Mouse (Mus musculus): ENCODE data around the gene Mab21l2. TPM values are rescaled to one million over a fixed set of nuclear protein-coding genes. Genes with fewer than 3 reads are reported as not detected.

Gene Mab21l2
- polyA plus RNA-seq, 1 experiment from 2014 or later, result 0.08 TPM

GRCm38 (mm10) chr3:86550301-86551010 is 2.0 kb upstream of the Mab21l2 start:
- Histone ChIP-seq H3K27ac (no peak overlapping the region), H3K4me3 (replicated peaks; ENCODE audit: low read depth, low read length) (no peak overlapping the region), H3K4me1 (replicated peaks; ENCODE audit: insufficient read depth, low read length) (peaks cover 7% of the 10 kb centered on the region; the same call in 1 of the 2 replicates), H3K9ac (ENCODE audit: low read depth, low read length) (no peak overlapping the region), H3K4me2 (ENCODE audit: low read length) (no peak overlapping the region), H3K9me3 (replicated peaks; ENCODE audit: low read length) (no peaks in the 10 kb centered on the region), H3K36me3 (ENCODE audit: insufficient read depth, low read length) (no peaks in the 10 kb centered on the region), H3K27me3 (ENCODE audit: insufficient read depth, low read length) (peaks cover 50% of the 10 kb centered on the region)
- WGBS, result 15% methylated on average over 22 of the region's 22 CpGs
- DNase-seq (ENCODE audit: low spot score) (peak; percentile 37), ATAC-seq (replicated peaks; ENCODE audit: low FRiP score, low read depth) (peak; percentile 25; the same call in 1 of the 2 replicates)
- peak; percentile 14; the same call in 1 of the 2 replicates for TF ChIP-seq CTCF (IDR thresholded peaks at IDR 0.05; ENCODE audit: low read depth)

- WGBS, result 11% methylated on average over 42 of the region's 42 CpGs
Measured at GRCm38 (mm10) chr3:86547251-86547791, 1.1 kb downstream of the Mab21l2 start.

GRCm38 (mm10) chr3:86546471-86547250 is 1.8 kb downstream of the Mab21l2 start:
- no peaks in the 10 kb centered on the region for H3K36me3 ChIP-seq (ENCODE audit: insufficient read depth, low read length)
- 7% methylated on average over 45 of the region's 45 CpGs for WGBS
- H3K27me3 ChIP-seq (ENCODE audit: insufficient read depth, low read length), result peaks cover 44% of the 10 kb centered on the region
- H3K4me3 ChIP-seq (replicated peaks; ENCODE audit: low read depth, low read length), result peak overlapping the region; percentile 25
- H3K9me3 ChIP-seq (replicated peaks; ENCODE audit: low read length), result no peaks in the 10 kb centered on the region
- TF ChIP-seq CTCF (IDR thresholded peaks at IDR 0.05; ENCODE audit: low read depth), result no peak
- no peak overlapping the region for H3K27ac ChIP-seq
- peak overlapping the region; percentile 53 for H3K4me2 ChIP-seq (ENCODE audit: low read length)
- ATAC-seq (replicated peaks; ENCODE audit: low FRiP score, low read depth) (0 out of 2 replicates have a peak, but pooled peaks have one; percentile 52), DNase-seq (ENCODE audit: low spot score) (peak; percentile 53)
- no peak overlapping the region for H3K9ac ChIP-seq (ENCODE audit: low read depth, low read length)
- H3K4me1 ChIP-seq (replicated peaks; ENCODE audit: insufficient read depth, low read length), result peaks cover 7% of the 10 kb centered on the region; the same call in 1 of the 2 replicates

More at GRCm38 (mm10) chr3:86547251-86547791, 1.1 kb downstream of the Mab21l2 start:
- no peak for TF ChIP-seq CTCF (IDR thresholded peaks at IDR 0.05; ENCODE audit: low read depth)
- H3K27ac ChIP-seq, result no peak overlapping the region
- ATAC-seq (replicated peaks; ENCODE audit: low FRiP score, low read depth) (peak; percentile 33; the same call in 1 of the 2 replicates), DNase-seq (ENCODE audit: low spot score) (peak; percentile 26)
- H3K9me3 ChIP-seq (replicated peaks; ENCODE audit: low read length), result no peaks in the 10 kb centered on the region
- H3K4me1 ChIP-seq (replicated peaks; ENCODE audit: insufficient read depth, low read length), result peaks cover 7% of the 10 kb centered on the region; the same call in 1 of the 2 replicates
- no peak overlapping the region for H3K9ac ChIP-seq (ENCODE audit: low read depth, low read length)
- peak overlapping the region; percentile 53 for H3K4me2 ChIP-seq (ENCODE audit: low read length)
- H3K27me3 ChIP-seq (ENCODE audit: insufficient read depth, low read length), result peaks cover 50% of the 10 kb centered on the region
- H3K4me3 ChIP-seq (replicated peaks; ENCODE audit: low read depth, low read length), result peak overlapping the region; percentile 25
- H3K36me3 ChIP-seq (ENCODE audit: insufficient read depth, low read length), result no peaks in the 10 kb centered on the region

GRCm38 (mm10) chr3:86545945-86546344 is 2.5 kb downstream of the Mab21l2 start:
- no peak overlapping the region for H3K4me3 ChIP-seq (replicated peaks; ENCODE audit: low read depth, low read length)
- no peak for TF ChIP-seq CTCF (IDR thresholded peaks at IDR 0.05; ENCODE audit: low read depth)
- H3K27ac ChIP-seq, result no peak overlapping the region
- no peaks in the 10 kb centered on the region for H3K9me3 ChIP-seq (replicated peaks; ENCODE audit: low read length)
- no peaks in the 10 kb centered on the region for H3K36me3 ChIP-seq (ENCODE audit: insufficient read depth, low read length)
- peak overlapping the region; percentile 53 for H3K4me2 ChIP-seq (ENCODE audit: low read length)
- ATAC-seq (replicated peaks; ENCODE audit: low FRiP score, low read depth) (no peak), DNase-seq (ENCODE audit: low spot score) (peak; percentile 34)
- peaks cover 7% of the 10 kb centered on the region; the same call in 1 of the 2 replicates for H3K4me1 ChIP-seq (replicated peaks; ENCODE audit: insufficient read depth, low read length)
- H3K9ac ChIP-seq (ENCODE audit: low read depth, low read length), result no peak overlapping the region
- peaks cover 39% of the 10 kb centered on the region for H3K27me3 ChIP-seq (ENCODE audit: insufficient read depth, low read length)
- WGBS, result 35% methylated on average over 5 of the region's 5 CpGs

GRCm38 (mm10) chr3:86544785-86545184 is 3.6 kb downstream of the Mab21l2 start:
- DNase-seq (ENCODE audit: low spot score), result peak; percentile 9
- Histone ChIP-seq H3K36me3 (ENCODE audit: insufficient read depth, low read length) (no peaks in the 10 kb centered on the region), H3K4me1 (replicated peaks; ENCODE audit: insufficient read depth, low read length) (peaks cover 7% of the 10 kb centered on the region; the same call in 1 of the 2 replicates), H3K27me3 (ENCODE audit: insufficient read depth, low read length) (peaks cover 28% of the 10 kb centered on the region), H3K4me2 (ENCODE audit: low read length) (no peak overlapping the region), H3K4me3 (replicated peaks; ENCODE audit: low read depth, low read length) (no peak overlapping the region), H3K9ac (ENCODE audit: low read depth, low read length) (no peak overlapping the region), H3K27ac (no peak overlapping the region), H3K9me3 (replicated peaks; ENCODE audit: low read length) (no peaks in the 10 kb centered on the region)
- WGBS, result 55% methylated on average over 3 of the region's 3 CpGs
- ATAC-seq (replicated peaks; ENCODE audit: low FRiP score, low read depth), result no peak
- no peak for TF ChIP-seq CTCF (IDR thresholded peaks at IDR 0.05; ENCODE audit: low read depth)

GRCm38 (mm10) chr3:86541863-86542397 is 6.5 kb downstream of the Mab21l2 start:
- WGBS, result 78% methylated on average over 1 of the region's 1 CpGs
- ATAC-seq (replicated peaks; ENCODE audit: low FRiP score, low read depth), result no peak
- Histone ChIP-seq H3K27me3 (ENCODE audit: insufficient read depth, low read length) (peaks cover 4% of the 10 kb centered on the region), H3K4me2 (ENCODE audit: low read length) (no peak overlapping the region), H3K9ac (ENCODE audit: low read depth, low read length) (no peak overlapping the region), H3K4me1 (replicated peaks; ENCODE audit: insufficient read depth, low read length) (peaks cover 12% of the 10 kb centered on the region; the same call in 1 of the 2 replicates), H3K36me3 (ENCODE audit: insufficient read depth, low read length) (no peaks in the 10 kb centered on the region), H3K4me3 (replicated peaks; ENCODE audit: low read depth, low read length) (no peak overlapping the region), H3K9me3 (replicated peaks; ENCODE audit: low read length) (no peaks in the 10 kb centered on the region), H3K27ac (no peak overlapping the region)
- DNase-seq (ENCODE audit: low spot score), result no peak
- TF ChIP-seq CTCF (IDR thresholded peaks at IDR 0.05; ENCODE audit: low read depth), result no peak

Data from kidney, postnatal 0 days (tissue).